Mouse (Mus musculus) kidney, adult 10 weeks (tissue): ENCODE results near the gene Gxylt1. TPM values are rescaled to one million over a fixed set of nuclear protein-coding genes. Genes with fewer than 3 reads are reported as not detected.

ENCODE experiments used
- polyA plus RNA-seq: library from polyadenylated mRNA; stranded (reverse); fragments of 350-450 nt; fragmentation: Illumina TruSeq; extraction: RNeasy Lipid Tissue Mini Kit (QIAGEN cat#74804); gene quantifications from one replicate; pipeline ENCODE4 v1.2.3, GENCODE M21; 2014; ENCODE audit warnings: low read depth, low replicate concordance

Gene Gxylt1
- 18.6 TPM for polyA plus RNA-seq

GRCm38 (mm10) chr15:93274679-93275583, at the start of gene Gxylt1:
Gene Gxylt1, minus strand, starts transcription at chr15:93275179.

Other genes with a start within 250 kb of the Gxylt1 start
- gene Yaf2, start 61.8 kb upstream of the Gxylt1 start, polyA plus RNA-seq = 68.0 TPM
- gene Zcrb1, start 123.2 kb upstream of the Gxylt1 start, polyA plus RNA-seq = 208 TPM
- 30.9 TPM for gene Pphln1, start 123.2 kb upstream of the Gxylt1 start, polyA plus RNA-seq